8 mouse cellular contexts compared by ENCODE assay signal in genomic region chr14:102980986-102981385, GRCm38 (mm10). TPM values are rescaled to one million over a fixed set of nuclear protein-coding genes. Genes with fewer than 3 reads are reported as not detected.
DNase-seq lines count a peak whose midpoint lies in the region; ATAC-seq and TF ChIP-seq lines count a peak whose summit lies in the region.

No protein-coding gene starts in this region.

- DNase-seq in heart, embryonic 10.5 days (ENCODE audit: low spot score): no peak
- no peak for DNase-seq in heart, adult 11 months
- no peak for DNase-seq in urinary bladder, postnatal 4 days (ENCODE audit: low spot score in 2 of 2)

- 16% methylated on average over 14 of the region's 14 CpGs for WGBS in heart, embryonic 10.5 days
- WGBS in forebrain, embryonic 12.5 days: 9% methylated on average over 14 of the region's 14 CpGs
- 9% methylated on average over 14 of the region's 14 CpGs for WGBS in limb, embryonic 13.5 days
- 12% methylated on average over 14 of the region's 14 CpGs for WGBS in stomach, embryonic 14.5 days

- H3K36me3 ChIP-seq in heart, embryonic 10.5 days: no peaks in the 10 kb centered on the region
- H3K36me3 ChIP-seq in E14TG2a.4 (ENCODE audit: insufficient read depth, low read length): no peaks in the 10 kb centered on the region
- H3K36me3 ChIP-seq in forebrain, embryonic 12.5 days (replicated peaks): no peaks in the 10 kb centered on the region
- H3K36me3 ChIP-seq in limb, embryonic 13.5 days: no peaks in the 10 kb centered on the region; the same call in 1 of the 2 replicates
- no peaks in the 10 kb centered on the region for H3K36me3 ChIP-seq in stomach, embryonic 14.5 days (ENCODE audit: control insufficient read depth, insufficient read depth, low read length)

- H3K27me3 ChIP-seq in heart, embryonic 10.5 days (ENCODE audit: insufficient read depth, poor library complexity, severe bottlenecking): no peaks in the 10 kb centered on the region
- H3K27me3 ChIP-seq in E14TG2a.4 (ENCODE audit: insufficient read depth, low read length): peaks cover 50% of the 10 kb centered on the region
- H3K27me3 ChIP-seq in forebrain, embryonic 12.5 days: peaks cover 13% of the 10 kb centered on the region
- peaks cover 9% of the 10 kb centered on the region; the same call in 1 of the 2 replicates for H3K27me3 ChIP-seq in limb, embryonic 13.5 days
- H3K27me3 ChIP-seq in stomach, embryonic 14.5 days (ENCODE audit: control insufficient read depth, insufficient read depth, low read length): no peaks in the 10 kb centered on the region

- peak overlapping the region; percentile 92 for H3K4me2 ChIP-seq in forebrain, embryonic 12.5 days
- peak overlapping the region; percentile 87 for H3K4me2 ChIP-seq in limb, embryonic 13.5 days (replicated peaks)
- peak overlapping the region; percentile 92 for H3K4me2 ChIP-seq in stomach, embryonic 14.5 days (replicated peaks; ENCODE audit: low read depth, low read length)

- H3K9me3 ChIP-seq in heart, embryonic 10.5 days: no peaks in the 10 kb centered on the region
- H3K9me3 ChIP-seq in E14TG2a.4 (ENCODE audit: low read length): no peaks in the 10 kb centered on the region
- H3K9me3 ChIP-seq in forebrain, embryonic 12.5 days: no peaks in the 10 kb centered on the region
- H3K9me3 ChIP-seq in limb, embryonic 13.5 days: no peaks in the 10 kb centered on the region
- no peaks in the 10 kb centered on the region for H3K9me3 ChIP-seq in stomach, embryonic 14.5 days (ENCODE audit: control insufficient read depth, low read depth, low read length)

- H3K4me1 ChIP-seq in heart, embryonic 10.5 days: peaks cover 12% of the 10 kb centered on the region
- H3K4me1 ChIP-seq in E14TG2a.4 (replicated peaks; ENCODE audit: low read depth, low read length): peaks cover 15% of the 10 kb centered on the region
- peaks cover 11% of the 10 kb centered on the region for H3K4me1 ChIP-seq in forebrain, embryonic 12.5 days
- peaks cover 13% of the 10 kb centered on the region; the same call in 1 of the 2 replicates for H3K4me1 ChIP-seq in limb, embryonic 13.5 days
- no peaks in the 10 kb centered on the region for H3K4me1 ChIP-seq in stomach, embryonic 14.5 days (ENCODE audit: control insufficient read depth, insufficient read depth, low read length)

- peak overlapping the region; percentile 78 for H3K4me3 ChIP-seq in heart, embryonic 10.5 days
- peak overlapping the region; percentile 88 for H3K4me3 ChIP-seq in E14TG2a.4 (replicated peaks; ENCODE audit: low read length)
- H3K4me3 ChIP-seq in forebrain, embryonic 12.5 days (replicated peaks): peak overlapping the region; percentile 67
- peak overlapping the region; percentile 84 for H3K4me3 ChIP-seq in limb, embryonic 13.5 days
- peak overlapping the region; percentile 80 for H3K4me3 ChIP-seq in stomach, embryonic 14.5 days (ENCODE audit: low read depth, low read length)

- H3K9ac ChIP-seq in forebrain, embryonic 12.5 days: peak overlapping the region; percentile 63
- peak overlapping the region; percentile 92 for H3K9ac ChIP-seq in limb, embryonic 13.5 days
- peak overlapping the region; percentile 55; the same call in 1 of the 2 replicates for H3K9ac ChIP-seq in stomach, embryonic 14.5 days (replicated peaks; ENCODE audit: low read depth, low read length)

- peak overlapping the region; percentile 90; the same call in 1 of the 2 replicates for H3K27ac ChIP-seq in heart, embryonic 10.5 days
- H3K27ac ChIP-seq in forebrain, embryonic 12.5 days: no peak overlapping the region; the same call in 1 of the 2 replicates
- H3K27ac ChIP-seq in limb, embryonic 13.5 days: peak overlapping the region; percentile 94
- H3K27ac ChIP-seq in stomach, embryonic 14.5 days (ENCODE audit: low read length): no peak overlapping the region

- TF ChIP-seq CTCF in E14TG2a.4 (conservative IDR thresholded peaks at IDR 0.05; ENCODE audit: low read length): no peak

- ATAC-seq in forebrain, embryonic 12.5 days (ENCODE audit: low FRiP score): 0 out of 2 replicates have a peak, but pooled peaks have one; percentile 0
- ATAC-seq in limb, embryonic 13.5 days (ENCODE audit: low FRiP score, low read depth): no peak
- ATAC-seq in stomach, embryonic 14.5 days (ENCODE audit: insufficient number of reproducible peaks, insufficient read depth, low FRiP score, low read depth): no peak
- no peak for ATAC-seq in megakaryocyte progenitor cell, adult 5-6 weeks (replicated peaks; ENCODE audit: poor library complexity)

RNA-seq across cellular contexts. Expression of gene Kctd12, which starts 1.5 kb away (rescaled TPM):
- polyA plus RNA-seq in heart, embryonic 10.5 days (2016; fragmentation: Nextera tagmentation; extraction: Ambion mirVana): 2.5 and 3.4 TPM in 2 replicates
- 5.9 and 7.1 TPM in 2 replicates for polyA plus RNA-seq in forebrain, embryonic 12.5 days (2016; fragmentation: Nextera tagmentation; extraction: Ambion mirVana)
- polyA plus RNA-seq in limb, embryonic 13.5 days (2015; fragmentation: Nextera tagmentation; extraction: Ambion mirVana): 41.4 and 45.1 TPM in 2 replicates
- 23.2 and 28.4 TPM in 2 replicates for polyA plus RNA-seq in stomach, embryonic 14.5 days (2014; fragmentation: Nextera tagmentation; extraction: Ambion mirVana)
- total RNA-seq in megakaryocyte progenitor cell, adult 5-6 weeks (2015): 89.3 and 112 TPM in 2 replicates
- total RNA-seq in megakaryocyte progenitor cell, adult 5-6 weeks (2017): 63.1 and 66.4 TPM in 2 replicates

Comparison
In these comparisons a context has a peak if more than half of its experiments do, and no peak if none do; other contexts are left out.
1. H3K27ac ChIP-seq: peak in heart, embryonic 10.5 days (single experiment) and limb, embryonic 13.5 days (single experiment); none in forebrain, embryonic 12.5 days (single experiment) and stomach, embryonic 14.5 days (single experiment).
2. Peak in every context shown above with its lines, with median percentiles within 50 percentile points of each other: H3K4me3 ChIP-seq, H3K4me2 ChIP-seq and H3K9ac ChIP-seq.